Mouse (Mus musculus) small intestine, adult 2 months (tissue): ENCODE results near the gene Sh3bgr.

Experiments
- CTCF ChIP-seq: fragments of 200-500 bp; IDR thresholded peaks from 2 replicates; pipeline ENCODE4 v1.5.1; 2012; ENCODE audit warnings: low read depth, mild to moderate bottlenecking, control low read depth, inconsistent platforms, low read length, moderate library complexity, mixed read lengths; ENCODE audit not compliant: insufficient replicate concordance, insufficient read length; ENCODE audit errors: extremely low read depth
- POLR2A ChIP-seq: fragments of 200-500 bp; IDR thresholded peaks from 2 replicates; pipeline ENCODE4 v1.6.1; 2012; ENCODE audit warnings: low read depth, mild to moderate bottlenecking, control low read depth, inconsistent platforms, low read length, moderate library complexity

DNA sequence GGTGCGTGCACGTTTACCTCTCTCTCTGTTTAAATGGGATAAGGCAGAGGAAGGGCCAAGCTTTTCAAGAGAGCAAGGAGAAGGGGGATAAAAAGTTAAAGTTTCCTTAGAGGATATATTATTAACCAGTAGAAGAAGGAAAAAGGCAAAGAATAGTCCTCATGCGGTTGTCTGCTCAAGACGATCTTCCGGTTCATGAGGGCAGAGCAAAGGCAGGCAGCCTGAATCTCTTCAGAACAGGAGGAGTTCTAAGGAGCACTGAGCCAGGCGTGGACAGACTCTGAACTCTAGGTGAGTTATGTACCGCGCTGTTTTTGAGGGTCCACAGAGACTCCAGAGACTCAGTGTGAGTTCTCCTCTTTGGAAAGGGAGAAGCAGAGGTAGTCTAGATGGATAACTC lies 58.2 kb downstream of the Sh3bgr start:
- TF ChIP-seq CTCF (no peak), POLR2A (no peak)
